Mouse (Mus musculus): Measurements from ENCODE around the gene Zfp568. TPM values are rescaled to one million over a fixed set of nuclear protein-coding genes. Genes with fewer than 3 reads are reported as not detected.

Gene Zfp568
- polyA plus RNA-seq, 1 experiment from 2014 or later: 6.5 TPM

DNA sequence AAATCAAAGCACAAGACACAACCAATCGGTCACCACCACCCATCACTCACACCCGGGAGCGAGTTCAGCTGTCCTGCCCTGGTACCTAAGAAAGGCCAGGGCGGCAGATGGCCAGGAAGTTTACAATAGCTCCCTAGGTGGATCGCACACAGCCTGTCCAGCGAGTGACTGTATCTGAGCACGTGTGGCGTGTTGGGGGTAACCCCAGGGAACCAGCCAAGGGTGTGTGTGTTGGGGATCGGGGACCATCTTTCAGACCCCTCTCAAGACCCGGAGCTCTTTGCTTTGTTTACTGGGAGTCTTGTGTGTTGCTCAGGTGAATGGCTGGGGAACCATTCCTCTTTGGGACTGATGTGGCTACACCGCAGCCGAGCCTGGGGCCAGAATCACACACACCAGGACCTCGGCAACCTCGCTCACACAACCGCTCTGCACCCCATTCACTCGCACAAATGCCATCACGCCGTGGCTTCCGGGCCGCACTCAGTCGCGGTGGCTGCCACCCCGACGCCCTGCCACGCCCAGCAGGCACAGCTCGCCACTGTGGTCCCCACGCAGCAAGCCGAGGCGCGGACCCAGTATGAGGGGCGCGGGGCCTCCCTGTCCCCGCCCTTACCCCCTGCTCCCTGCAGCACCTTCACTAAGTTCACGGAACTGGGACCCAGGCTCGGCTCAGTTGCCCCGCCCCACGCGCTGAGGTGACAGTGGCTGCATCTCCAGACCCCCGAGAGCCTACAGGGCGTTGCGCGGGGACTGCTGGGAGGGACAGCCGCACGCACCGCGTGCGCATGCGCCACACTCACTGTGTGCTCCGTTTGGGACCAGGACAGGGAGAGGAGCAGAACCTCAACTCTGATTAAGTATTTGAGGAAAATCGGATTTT is 88.6 kb downstream of the Zfp568 start, which contains the start of gene Zfp82:
Gene Zfp82, minus strand, starts transcription at position 755 of the 883 bp plus-strand sequence.
- H3K27me3 ChIP-seq: no peaks in the 10 kb centered on the region
- ATAC-seq (ENCODE audit: low read depth): peak; percentile 92

More for the DNA sequence above, 88.6 kb downstream of the Zfp568 start, which contains the start of gene Zfp82:
- H3K27ac ChIP-seq (replicated peaks): peak within 1 kb of the TSS; percentile 90
- peak within 1 kb of the TSS; percentile 95 for H3K4me2 ChIP-seq
- H3K9ac ChIP-seq: peak within 1 kb of the TSS; percentile 87
- H3K4me1 ChIP-seq (replicated peaks): peaks cover 14% of the 10 kb centered on the region; the same call in 1 of the 2 replicates
- peak within 1 kb of the TSS; percentile 80 for H3K4me3 ChIP-seq
- H3K36me3 ChIP-seq: peaks cover 50% of the 10 kb centered on the region
- H3K9me3 ChIP-seq: no peaks in the 10 kb centered on the region
- WGBS: under 1% methylated on average over 50 of the region's 50 CpGs

Other genes with a start within 250 kb of the Zfp568 start
- gene Zfp84, start 215.4 kb upstream of the Zfp568 start, polyA plus RNA-seq (2015; fragmentation: Nextera tagmentation; extraction: Ambion mirVana): 13.3 and 17.7 TPM in 2 replicates
- 11.0 and 11.9 TPM in 2 replicates for gene Zfp30, start 200.0 kb upstream of the Zfp568 start, polyA plus RNA-seq (2015; fragmentation: Nextera tagmentation; extraction: Ambion mirVana)
- gene Zfp790, start 167.8 kb upstream of the Zfp568 start, polyA plus RNA-seq (2015; fragmentation: Nextera tagmentation; extraction: Ambion mirVana): 26.8 and 27.6 TPM in 2 replicates
- 12.9 and 14.2 TPM in 2 replicates for gene Zfp940, start 130.3 kb upstream of the Zfp568 start, polyA plus RNA-seq (2015; fragmentation: Nextera tagmentation; extraction: Ambion mirVana)
- gene Zfp420, start 124.0 kb upstream of the Zfp568 start, polyA plus RNA-seq (2015; fragmentation: Nextera tagmentation; extraction: Ambion mirVana): 18.3 and 19.0 TPM in 2 replicates
- 17.1 and 17.6 TPM in 2 replicates for gene Zfp27, start 77.4 kb upstream of the Zfp568 start, polyA plus RNA-seq (2015; fragmentation: Nextera tagmentation; extraction: Ambion mirVana)
- gene Zfp383, start 75.7 kb upstream of the Zfp568 start, polyA plus RNA-seq (2015; fragmentation: Nextera tagmentation; extraction: Ambion mirVana): 6.3 and 6.7 TPM in 2 replicates
- 13.6 and 15.0 TPM in 2 replicates for gene Zfp74, start 29.9 kb upstream of the Zfp568 start, polyA plus RNA-seq (2015; fragmentation: Nextera tagmentation; extraction: Ambion mirVana)
- gene Zfp14, start 67.4 kb downstream of the Zfp568 start, polyA plus RNA-seq (2015; fragmentation: Nextera tagmentation; extraction: Ambion mirVana): 9.9 and 11.3 TPM in 2 replicates
- gene Zfp82, start 88.9 kb downstream of the Zfp568 start, polyA plus RNA-seq (2015; fragmentation: Nextera tagmentation; extraction: Ambion mirVana): 12.0 and 14.2 TPM in 2 replicates
- 1.2 and 1.5 TPM in 2 replicates for gene Gm26920, start 106.5 kb downstream of the Zfp568 start, polyA plus RNA-seq (2015; fragmentation: Nextera tagmentation; extraction: Ambion mirVana)
- gene Zfp566, start 106.6 kb downstream of the Zfp568 start, polyA plus RNA-seq (2015; fragmentation: Nextera tagmentation; extraction: Ambion mirVana): 16.2 and 16.4 TPM in 2 replicates
- 102 and 106 TPM in 2 replicates for gene Zfp260, start 110.8 kb downstream of the Zfp568 start, polyA plus RNA-seq (2015; fragmentation: Nextera tagmentation; extraction: Ambion mirVana)
- 13.4 and 13.8 TPM in 2 replicates for gene Zfp382, start 138.0 kb downstream of the Zfp568 start, polyA plus RNA-seq (2015; fragmentation: Nextera tagmentation; extraction: Ambion mirVana)
- gene Zfp146, start 185.8 kb downstream of the Zfp568 start, polyA plus RNA-seq (2015; fragmentation: Nextera tagmentation; extraction: Ambion mirVana): 14.2 TPM in 2 replicates
- 5.3 and 6.9 TPM in 2 replicates for gene Cox7a1, start 200.2 kb downstream of the Zfp568 start, polyA plus RNA-seq (2015; fragmentation: Nextera tagmentation; extraction: Ambion mirVana)
- 79.5 and 83.0 TPM in 2 replicates for gene Capns1, start 214.9 kb downstream of the Zfp568 start, polyA plus RNA-seq (2015; fragmentation: Nextera tagmentation; extraction: Ambion mirVana)
- 176 and 184 TPM in 2 replicates for gene Polr2i, start 248.0 kb downstream of the Zfp568 start, polyA plus RNA-seq (2015; fragmentation: Nextera tagmentation; extraction: Ambion mirVana)
- gene Tbcb, start 248.3 kb downstream of the Zfp568 start, polyA plus RNA-seq (2015; fragmentation: Nextera tagmentation; extraction: Ambion mirVana): 406 and 418 TPM in 2 replicates

Measured in neural tube, embryonic 13.5 days (tissue).